Mouse (Mus musculus) G1E (cell line): Measurements from ENCODE around the gene Olfr808. TPM values are rescaled to one million over a fixed set of nuclear protein-coding genes. Genes with fewer than 3 reads are reported as not detected.

Source experiments
- ATAC-seq: 2 replicates; pipeline ENCODE4 v1.8.0; 2016; ENCODE audit warnings: mild to moderate bottlenecking; ENCODE audit not compliant: insufficient number of reproducible peaks, poor library complexity, low FRiP score, severe bottlenecking; ENCODE audit errors: extremely low read depth
- DNase-seq: peaks from one replicate; pipeline ENCODE4 v3.0.0; 2012; ENCODE audit warnings: low spot score
- H3K27me3 ChIP-seq: 2 replicates; pipeline ENCODE4 v1.6.1; 2012; ENCODE audit warnings: mild to moderate bottlenecking, low read length, inconsistent platforms; ENCODE audit not compliant: insufficient read depth
- H3K36me3 ChIP-seq: replicated peaks from 2 replicates; pipeline ENCODE3; 2012; ENCODE audit warnings: mild to moderate bottlenecking, inconsistent platforms
- H3K4me1 ChIP-seq: 2 replicates; pipeline ENCODE4 v1.6.1; 2012; ENCODE audit warnings: low read depth, low read length, inconsistent platforms, mixed read lengths; ENCODE audit not compliant: insufficient read depth
- H3K4me3 ChIP-seq: 2 replicates; pipeline ENCODE4 v1.5.1; 2012; ENCODE audit warnings: low read depth, mild to moderate bottlenecking, inconsistent platforms, low read length, moderate library complexity, mixed read lengths
- H3K9me3 ChIP-seq: replicated peaks from 2 replicates; pipeline ENCODE4 v1.6.1; 2012; ENCODE audit warnings: inconsistent platforms
- CTCF ChIP-seq: IDR thresholded peaks from 2 replicates; pipeline ENCODE4 v1.5.1; 2012; ENCODE audit warnings: low read depth, low read length, inconsistent platforms, mixed read lengths
- GATA1 ChIP-seq: IDR thresholded peaks from 2 replicates; pipeline ENCODE4 v1.6.1; 2012; ENCODE audit warnings: borderline replicate concordance, low read length, inconsistent platforms, mixed read lengths
- GATA2 ChIP-seq: IDR thresholded peaks from 2 replicates; pipeline ENCODE4 v1.6.1; 2012; ENCODE audit warnings: low read depth, low read length, inconsistent platforms, borderline replicate concordance
- POLR2AphosphoS5 ChIP-seq: IDR thresholded peaks from 2 replicates; pipeline ENCODE4 v1.6.1; 2012; ENCODE audit warnings: low read depth, low read length, inconsistent platforms; ENCODE audit not compliant: insufficient replicate concordance
- TAL1 ChIP-seq: conservative IDR thresholded peaks from 2 replicates; pipeline ENCODE4 v1.6.1; 2012; ENCODE audit warnings: low read depth, low read length, inconsistent platforms, mixed read lengths
- polyA plus RNA-seq: library from polyadenylated mRNA; stranded (reverse); fragments of >175 nt; gene quantifications from 2 replicates; pipeline ENCODE4 v1.2.3, GENCODE M21; 2012
- total RNA-seq, 2 experiments: library from RNA; stranded (forward) in 1 of 2; stranded (reverse) in 1 of 2; fragments of 200-1000 nt in 1 of 2; fragments of >200 nt in 1 of 2; fragmentation: Nextera tagmentation in 1 of 2; gene quantifications; 2 replicates each; pipeline ENCODE4 v1.2.3; 2014 to 2017

Gene Olfr808
- not detected in 2 replicates for total RNA-seq (2014; fragmentation: Nextera tagmentation)
- 0.12 and 0.22 TPM in 2 replicates for total RNA-seq (2017)
- not detected in 2 replicates for polyA plus RNA-seq

DNA sequence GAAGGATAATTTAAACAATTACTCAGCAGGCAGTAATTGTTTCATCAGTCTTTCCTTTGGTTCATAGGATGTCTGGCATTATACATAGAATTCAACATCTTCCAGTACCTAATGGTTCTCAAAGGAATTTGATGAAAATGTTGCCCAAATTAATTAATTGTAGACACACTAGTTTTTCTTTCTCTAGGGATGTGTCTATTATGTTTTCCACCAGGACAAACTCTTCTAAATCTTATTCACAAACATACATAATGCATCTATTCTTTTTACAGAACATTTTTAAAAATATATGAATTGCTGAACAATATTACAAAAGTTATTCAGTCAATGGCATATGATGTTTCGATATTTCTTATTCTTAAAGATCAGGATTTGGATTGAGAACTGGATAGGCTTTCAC lies at the start of gene Olfr808:
Gene Olfr808, plus strand, starts transcription at position 301 of the 400 bp plus-strand sequence.
- no peaks in the 10 kb centered on the region for H3K4me1 ChIP-seq
- DNase-seq: no peak
- no peaks in the 10 kb centered on the region for H3K27me3 ChIP-seq
- TF ChIP-seq GATA1: no peak
- no peak for TF ChIP-seq GATA2
- no peak for TF ChIP-seq POLR2AphosphoS5
- TF ChIP-seq CTCF: no peak
- TF ChIP-seq TAL1: no peak
- no peaks in the 10 kb centered on the region for H3K9me3 ChIP-seq
- no peak for ATAC-seq
- H3K36me3 ChIP-seq: no peaks in the 10 kb centered on the region
- no peak within 1 kb of the TSS for H3K4me3 ChIP-seq

DNA sequence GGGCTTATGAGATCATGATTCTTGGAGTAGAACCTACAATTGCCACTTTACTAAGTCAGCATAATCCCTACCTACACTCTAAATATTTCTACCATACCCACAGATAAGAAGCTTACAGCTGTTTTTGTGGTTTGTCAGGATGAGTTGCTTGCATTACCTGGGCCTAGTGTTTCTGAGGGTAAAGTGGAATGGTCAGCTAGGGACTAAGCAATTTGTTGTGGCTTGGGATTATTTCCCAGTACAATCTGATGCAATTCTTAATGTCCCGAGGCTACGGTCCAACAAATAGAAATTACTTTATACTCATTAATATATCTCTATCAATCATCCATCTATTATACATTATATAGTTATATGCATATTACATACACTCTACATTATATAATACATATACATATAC lies 36.0 kb upstream of the Olfr808 start, which contains the start of gene Olfr805:
Gene Olfr805, minus strand, starts transcription at position 101 of the 400 bp plus-strand sequence.
- no peaks in the 10 kb centered on the region for H3K9me3 ChIP-seq
- no peaks in the 10 kb centered on the region for H3K27me3 ChIP-seq
- ATAC-seq (no peak), DNase-seq (no peak)
- TF ChIP-seq POLR2AphosphoS5 (no peak), CTCF (no peak), GATA1 (no peak), GATA2 (no peak), TAL1 (no peak)
- no peaks in the 10 kb centered on the region for H3K36me3 ChIP-seq
- no peak within 1 kb of the TSS for H3K4me3 ChIP-seq
- H3K4me1 ChIP-seq: no peaks in the 10 kb centered on the region

DNA sequence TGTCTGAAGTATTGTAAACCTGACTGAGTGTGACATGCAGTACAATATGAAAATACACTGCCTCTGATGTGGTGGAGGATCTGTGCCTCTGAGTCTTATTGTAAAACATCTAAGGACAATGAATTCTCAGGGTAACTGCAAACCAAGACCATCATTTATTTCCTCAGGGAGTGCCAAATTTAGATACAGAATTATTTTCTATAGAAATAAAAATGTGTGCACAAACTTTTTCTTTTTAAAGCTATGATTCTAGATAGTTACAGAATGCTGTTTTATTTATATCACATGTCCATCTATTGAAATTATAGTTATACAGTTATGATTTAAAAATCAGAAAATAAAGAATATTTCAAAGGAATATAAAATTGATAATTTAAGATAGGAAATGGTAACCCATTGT lies 23.5 kb upstream of the Olfr808 start, which contains the start of gene Olfr806:
Gene Olfr806, minus strand, starts transcription at position 101 of the 400 bp plus-strand sequence.
- Histone ChIP-seq H3K27me3 (no peaks in the 10 kb centered on the region), H3K36me3 (no peaks in the 10 kb centered on the region), H3K4me1 (no peaks in the 10 kb centered on the region), H3K4me3 (no peak within 1 kb of the TSS), H3K9me3 (no peaks in the 10 kb centered on the region)
- DNase-seq (no peak), ATAC-seq (no peak)
- TF ChIP-seq CTCF (no peak), POLR2AphosphoS5 (no peak), TAL1 (no peak), GATA1 (no peak), GATA2 (no peak)

DNA sequence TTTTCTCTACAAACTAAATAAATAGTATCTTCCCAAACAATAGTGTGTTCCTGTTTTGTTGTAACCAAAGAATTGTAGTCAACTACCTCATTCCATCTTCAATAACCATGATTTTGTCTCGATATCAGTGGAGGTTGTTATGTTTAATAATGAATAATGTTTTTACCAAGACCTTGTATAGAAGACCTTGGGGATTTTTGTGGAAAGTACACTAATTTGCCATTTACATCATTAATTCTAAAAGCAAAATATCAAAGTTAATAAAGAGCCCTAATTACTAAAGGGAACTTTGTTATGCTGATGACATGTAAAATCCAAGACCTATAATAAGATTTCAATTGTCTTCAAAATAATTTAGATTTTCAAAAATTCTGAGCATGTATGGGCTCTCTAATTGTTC lies 7.6 kb upstream of the Olfr808 start, which contains the start of gene Olfr807:
Gene Olfr807, minus strand, starts transcription at position 101 of the 400 bp plus-strand sequence.
- Histone ChIP-seq H3K4me1 (no peaks in the 10 kb centered on the region), H3K9me3 (no peaks in the 10 kb centered on the region), H3K4me3 (no peak within 1 kb of the TSS), H3K27me3 (no peaks in the 10 kb centered on the region), H3K36me3 (no peaks in the 10 kb centered on the region)
- no peak for DNase-seq
- ATAC-seq: no peak
- TF ChIP-seq TAL1 (no peak), POLR2AphosphoS5 (no peak)

DNA sequence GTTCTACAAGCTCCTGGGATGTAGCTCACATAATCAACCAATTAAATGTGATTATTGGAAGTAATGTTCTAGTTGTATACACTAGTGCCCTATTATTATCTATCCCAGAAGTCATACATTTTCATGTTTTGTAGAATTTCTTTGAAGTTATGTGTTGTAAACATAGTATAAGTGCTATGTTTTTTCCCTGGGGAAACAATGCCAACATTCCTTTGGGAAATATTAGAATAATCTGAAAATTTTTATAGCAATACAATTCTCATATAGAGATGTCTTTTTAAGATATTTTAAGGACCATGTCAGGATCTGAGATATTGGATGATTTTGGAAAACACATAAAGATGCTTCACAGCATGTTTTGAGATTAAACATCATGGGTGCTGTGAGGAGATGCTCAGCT lies 9.1 kb downstream of the Olfr808 start, which contains the start of gene Olfr809:
Gene Olfr809, plus strand, starts transcription at position 301 of the 400 bp plus-strand sequence.
- Histone ChIP-seq H3K27me3 (no peaks in the 10 kb centered on the region), H3K9me3 (no peaks in the 10 kb centered on the region), H3K4me3 (no peak within 1 kb of the TSS), H3K4me1 (no peaks in the 10 kb centered on the region), H3K36me3 (no peaks in the 10 kb centered on the region)
- DNase-seq (no peak), ATAC-seq (no peak)
- TF ChIP-seq CTCF (no peak), GATA1 (no peak), GATA2 (no peak), POLR2AphosphoS5 (no peak), TAL1 (no peak)

DNA sequence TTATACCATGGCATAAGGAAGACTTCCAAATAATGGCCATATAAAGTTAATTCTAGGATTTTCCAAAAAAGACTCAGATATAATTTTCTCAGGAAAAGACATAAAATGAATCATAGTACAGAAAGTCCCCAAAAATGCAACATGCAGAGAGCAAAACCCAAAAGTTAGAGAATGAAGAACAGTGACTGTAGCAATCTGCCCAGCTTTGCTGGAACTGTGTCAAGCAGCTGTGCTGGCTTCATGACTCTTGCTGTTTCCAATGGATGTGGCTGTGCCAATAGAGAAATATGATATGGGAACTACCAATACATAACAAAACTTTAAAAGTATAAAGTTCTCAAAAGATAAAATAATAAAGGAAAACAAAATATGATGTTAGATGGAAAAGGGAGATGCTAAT lies 12.8 kb downstream of the Olfr808 start:
- H3K36me3 ChIP-seq: no peaks in the 10 kb centered on the region
- ATAC-seq (no peak), DNase-seq (no peak)
- TF ChIP-seq GATA2 (no peak), CTCF (no peak), TAL1 (no peak), GATA1 (no peak), POLR2AphosphoS5 (no peak)
- no peaks in the 10 kb centered on the region for H3K9me3 ChIP-seq
- no peaks in the 10 kb centered on the region for H3K27me3 ChIP-seq
- no peaks in the 10 kb centered on the region for H3K4me1 ChIP-seq
- no peak overlapping the region for H3K4me3 ChIP-seq
